Mouse (Mus musculus): Measurements from ENCODE around the gene Kxd1. TPM values are rescaled to one million over a fixed set of nuclear protein-coding genes. Genes with fewer than 3 reads are reported as not detected.

The Kxd1 gene
- 82.7 and 119 TPM in 2 replicates for polyA plus RNA-seq (2012; rRNA removed; ENCODE audit: low replicate concordance)

DNA sequence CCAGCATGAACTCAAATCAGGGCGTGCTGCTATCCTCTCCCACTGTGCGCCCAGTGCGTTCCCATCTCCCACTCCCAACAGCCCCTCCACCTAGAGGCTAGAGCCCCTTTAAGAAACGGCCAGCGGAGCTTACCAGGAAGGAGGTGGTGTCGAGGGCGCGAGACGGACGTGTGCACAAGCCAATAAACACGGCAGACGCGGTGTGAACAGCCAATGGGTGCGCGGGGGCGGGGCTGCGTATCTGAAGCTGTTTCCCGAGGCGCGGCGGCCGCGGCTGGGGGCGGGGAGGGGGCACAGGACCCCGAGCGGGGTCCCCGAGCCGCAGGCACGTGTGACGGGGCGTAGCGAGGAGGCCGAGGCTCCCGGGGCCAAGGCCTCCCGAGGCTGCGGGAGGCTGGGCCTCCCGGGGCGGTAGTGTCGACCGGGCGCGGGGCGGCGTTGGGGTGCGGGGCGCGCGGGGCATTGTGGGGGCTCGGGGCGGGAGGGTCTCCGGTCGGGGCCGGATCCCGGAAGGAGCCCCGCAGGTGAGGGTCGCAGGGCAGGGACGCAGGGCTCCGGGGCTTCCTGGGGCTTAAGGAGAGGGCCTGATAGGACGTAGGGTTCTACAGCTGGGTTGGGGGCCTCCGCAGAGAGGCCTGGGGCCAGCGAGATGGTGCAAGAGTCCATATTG lies at the start of gene Kxd1, which contains the start of gene Fkbp8:
Gene Kxd1 (minus strand): TSS at position 445 of the 670 bp plus-strand sequence.
Gene Fkbp8 (plus strand): TSS at position 213 of the 670 bp plus-strand sequence.

DNA sequence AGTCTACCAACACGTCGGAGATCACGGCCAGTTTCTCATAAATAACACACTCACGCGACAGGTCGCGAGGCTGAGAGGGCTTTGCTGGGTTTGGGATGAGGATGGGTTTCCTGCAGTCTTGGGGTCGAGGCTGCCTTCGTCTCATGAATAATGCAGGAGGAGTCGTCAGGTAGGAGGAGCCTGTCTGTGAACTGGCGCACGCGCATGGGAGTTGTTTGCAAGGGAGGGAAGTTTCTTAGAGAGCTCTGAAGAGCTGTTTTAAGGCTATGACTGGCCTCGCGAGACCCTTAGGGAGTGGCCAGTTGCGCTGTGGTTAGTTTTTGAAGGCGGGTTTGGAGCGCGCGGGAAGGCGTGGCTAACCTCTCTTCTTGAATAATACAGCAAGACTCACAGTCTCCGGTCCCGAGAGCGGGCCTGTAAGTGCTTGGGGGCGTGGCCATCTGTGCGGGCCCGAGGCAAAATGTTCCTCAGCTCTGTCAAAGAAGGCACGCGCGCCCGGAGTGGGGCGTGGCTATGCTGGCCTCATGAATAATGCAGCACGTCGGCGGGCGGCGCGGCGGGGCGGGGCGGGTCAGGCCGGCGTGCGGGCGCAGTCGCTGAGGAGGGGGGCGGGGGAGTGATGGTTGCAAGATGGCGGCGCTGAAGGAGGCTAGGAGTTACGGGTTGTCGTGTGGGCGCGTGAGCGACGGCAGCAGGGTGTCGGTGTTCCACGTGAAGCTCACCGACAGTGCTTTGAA lies 11.5 kb upstream of the Kxd1 start, which contains the start of gene Ell:
Gene Ell (plus strand): TSS at position 381 of the 737 bp plus-strand sequence.

DNA sequence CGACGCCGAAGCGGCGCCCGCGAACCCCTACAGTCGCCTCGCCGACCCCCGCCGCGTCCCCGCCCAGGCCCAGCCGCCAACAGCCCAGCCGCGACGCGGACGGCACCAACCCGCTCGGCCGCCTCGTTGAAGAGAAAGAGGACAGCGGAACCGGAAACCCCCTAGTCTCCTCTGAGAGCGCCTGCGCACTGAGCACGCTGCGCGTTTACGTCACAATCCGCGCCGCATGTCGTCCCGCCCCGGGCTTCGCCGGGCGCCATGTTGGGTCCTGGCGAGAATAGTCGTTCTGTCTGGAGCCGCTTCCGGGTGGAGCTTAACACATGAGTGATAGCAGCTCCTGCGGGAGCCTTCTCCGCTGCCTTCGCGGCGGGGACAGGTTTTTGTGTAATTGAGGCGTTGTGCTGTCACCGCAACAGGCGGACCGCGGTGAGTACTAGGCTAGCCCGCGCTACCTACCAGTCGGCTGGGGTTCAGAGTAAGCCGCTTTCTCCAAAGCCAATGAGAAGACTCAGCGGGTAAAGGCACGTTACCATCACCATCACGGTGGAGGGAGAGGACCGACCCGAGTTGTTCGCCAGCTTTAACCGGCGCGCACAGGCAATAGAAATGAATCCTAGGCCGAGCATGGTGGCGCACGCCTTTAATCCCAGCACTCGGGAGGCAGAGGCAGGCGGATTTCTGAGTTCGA lies 17.4 kb downstream of the Kxd1 start, which contains the start of gene Uba52:
Gene Uba52 (minus strand): TSS at position 574 of the 688 bp plus-strand sequence.

DNA sequence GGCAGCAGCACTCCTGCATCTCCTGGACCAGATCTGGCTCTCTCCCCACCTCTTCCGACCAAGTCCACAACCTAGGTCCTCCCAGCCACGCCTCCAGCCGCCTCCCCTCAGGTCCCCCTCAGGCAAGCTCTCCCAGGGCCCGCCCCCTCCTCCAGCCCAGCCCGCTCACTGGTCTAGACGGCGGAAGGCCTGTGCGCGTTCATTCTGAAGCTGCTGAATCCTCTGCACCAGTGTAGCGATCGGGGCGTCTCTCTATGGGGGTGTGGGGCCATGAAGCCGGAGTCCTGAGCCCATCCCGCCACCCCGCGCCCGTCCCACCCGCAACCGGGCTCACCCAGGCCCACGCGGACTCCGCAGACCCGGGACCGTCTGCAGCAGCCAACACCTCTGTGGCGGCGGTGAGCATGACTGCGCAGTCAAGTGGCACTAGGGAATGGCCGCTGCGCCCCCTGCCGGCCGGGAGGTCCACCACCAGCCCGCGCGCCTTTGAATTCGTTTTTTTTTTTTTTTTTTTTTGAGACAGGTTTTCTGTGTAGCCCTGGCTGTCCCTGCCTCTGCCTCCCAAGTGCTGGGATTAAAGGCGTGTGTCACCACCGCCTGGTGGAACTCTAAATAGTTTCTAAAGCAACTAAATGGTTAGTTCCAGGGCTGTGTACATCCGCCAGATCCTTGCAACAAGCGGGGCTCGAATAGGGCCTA lies 21.3 kb downstream of the Kxd1 start, which contains the start of gene Rex1bd:
Gene Rex1bd (minus strand): TSS at position 425 of the 699 bp plus-strand sequence.

DNA sequence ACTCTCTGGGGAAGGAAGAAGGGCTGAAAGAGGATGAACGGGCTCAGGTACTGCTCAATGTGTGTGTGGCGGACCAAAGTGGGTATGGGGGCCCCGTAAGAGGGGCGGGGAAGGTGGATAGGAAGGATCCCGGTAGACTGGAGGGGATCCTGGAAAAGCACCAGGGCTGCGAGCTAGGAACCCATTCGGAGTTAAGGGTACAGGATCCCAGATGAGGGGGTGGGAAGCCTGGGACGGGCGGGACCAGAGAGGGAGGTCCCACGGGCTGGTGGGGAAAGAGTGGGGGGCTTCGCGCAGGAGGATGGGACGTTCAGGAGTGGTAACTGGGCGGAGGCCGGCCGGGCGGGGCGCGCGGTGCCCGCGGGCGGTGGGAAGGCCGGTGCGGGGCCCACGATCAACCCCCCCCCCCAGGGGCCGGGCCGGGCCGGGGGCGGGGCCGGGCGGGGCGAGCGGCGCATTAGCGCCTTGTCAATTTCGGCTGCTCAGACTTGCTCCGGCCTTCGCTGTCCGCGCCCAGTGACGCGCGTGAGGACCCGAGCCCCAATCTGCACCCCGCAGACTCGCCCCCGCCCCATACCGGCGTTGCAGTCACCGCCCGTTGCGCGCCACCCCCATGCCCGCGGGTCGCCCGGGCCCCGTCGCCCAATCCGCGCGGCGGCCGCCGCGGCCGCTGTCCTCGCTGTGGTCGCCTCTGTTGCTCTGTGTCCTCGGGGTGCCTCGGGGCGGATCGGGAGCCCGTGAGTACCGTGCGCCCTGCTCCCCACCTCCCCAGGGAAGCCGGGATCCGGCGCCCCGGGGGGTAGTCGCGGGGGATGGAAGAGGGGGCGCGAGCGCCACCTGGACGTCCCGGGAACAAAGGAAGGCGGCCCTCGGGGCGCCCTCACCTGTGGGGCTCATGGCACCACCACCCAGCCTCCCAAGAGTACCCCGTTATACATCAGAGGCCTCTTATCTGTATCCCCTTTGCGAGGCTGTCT lies 34.8 kb downstream of the Kxd1 start, which contains the start of gene Crlf1:
Gene Crlf1 (plus strand): TSS at position 495 of the 977 bp plus-strand sequence.

DNA sequence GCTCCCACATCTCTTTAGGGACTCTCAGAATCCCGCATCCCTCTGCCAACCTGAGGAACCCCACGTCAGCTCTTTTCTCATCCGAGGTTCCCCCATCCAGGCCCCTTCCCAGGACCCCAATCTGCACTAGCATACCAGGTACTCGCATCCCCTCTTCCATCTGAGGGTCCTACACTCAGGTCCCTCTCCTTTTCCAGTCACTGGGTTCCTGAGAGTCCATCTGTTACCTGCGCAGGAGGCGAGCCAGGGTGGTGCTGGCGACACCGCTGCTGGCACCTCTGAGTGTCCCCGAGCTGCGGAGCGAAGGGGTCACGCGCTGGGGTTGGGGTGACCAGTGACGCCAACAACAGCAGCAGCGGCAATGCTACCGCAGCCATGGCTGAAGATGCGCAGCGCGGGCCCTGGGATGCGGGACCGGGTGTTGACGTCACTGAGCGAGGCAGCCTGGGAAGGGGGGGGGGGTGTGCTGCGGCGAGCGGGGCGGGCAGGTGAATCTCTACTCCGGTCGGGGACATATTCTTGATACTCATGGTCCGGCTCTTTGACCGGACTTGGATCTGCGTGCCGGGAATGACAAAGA lies 40.7 kb downstream of the Kxd1 start, which contains the start of gene Tmem59l:
Gene Tmem59l (minus strand): TSS at position 418 of the 580 bp plus-strand sequence.

DNA sequence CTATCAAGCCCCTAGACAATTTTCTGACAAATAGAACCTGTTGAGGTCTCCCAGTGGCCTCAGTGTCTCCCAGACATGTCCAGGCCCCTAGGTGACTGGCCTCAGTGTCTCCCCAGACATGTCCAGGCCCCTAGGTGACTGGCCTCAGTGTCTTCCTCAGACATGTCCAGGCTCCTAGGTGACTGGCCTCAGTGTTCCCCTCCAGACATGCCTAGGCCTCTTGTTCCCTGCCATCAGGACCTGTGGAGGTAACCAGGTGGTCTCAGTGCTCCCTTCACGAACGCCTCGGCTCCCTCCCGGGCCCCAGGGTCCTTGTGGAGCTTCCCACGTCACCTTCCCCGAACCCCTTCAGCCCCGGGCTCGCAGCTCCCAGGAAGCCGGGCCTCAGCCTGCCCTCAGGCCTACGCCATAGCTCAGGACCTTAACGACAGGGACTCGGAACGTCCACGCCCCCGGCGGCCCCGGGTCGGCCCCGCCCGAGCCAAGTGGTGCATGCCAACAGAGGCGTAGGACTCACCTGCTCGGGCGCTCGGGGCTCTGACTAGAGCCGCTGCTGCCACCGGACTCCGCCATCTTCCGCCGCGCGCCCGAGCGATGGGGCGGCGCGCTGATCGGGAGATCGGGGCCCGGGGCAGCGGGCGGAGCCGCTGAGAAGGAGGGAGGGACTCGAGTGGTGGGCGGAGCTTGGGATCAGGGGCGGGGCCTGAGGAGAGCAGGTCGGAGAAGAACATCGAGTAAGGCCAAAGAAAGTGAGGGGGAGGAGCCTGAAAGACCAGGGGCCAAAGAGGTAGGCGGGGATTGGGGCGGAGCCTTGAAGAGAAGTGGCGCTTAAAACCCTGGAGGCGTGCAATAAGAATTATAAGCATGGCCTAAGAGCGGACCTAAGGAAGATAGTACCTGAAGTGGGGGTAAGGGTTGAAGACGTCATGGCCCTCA lies 51.2 kb downstream of the Kxd1 start, which contains the start of gene Klhl26:
Gene Klhl26 (minus strand): TSS at position 636 of the 936 bp plus-strand sequence.

Other genes with a start within 250 kb of the Kxd1 start
- gene Homer3, start 245.1 kb downstream of the Kxd1 start, polyA plus RNA-seq (2012; rRNA removed; ENCODE audit: low replicate concordance): 28.4 and 42.3 TPM in 2 replicates
- 43.0 and 47.9 TPM in 2 replicates for gene Ddx49, start 225.5 kb downstream of the Kxd1 start, polyA plus RNA-seq (2012; rRNA removed; ENCODE audit: low replicate concordance)
- 262 and 364 TPM in 2 replicates for gene Cope, start 225.4 kb downstream of the Kxd1 start, polyA plus RNA-seq (2012; rRNA removed; ENCODE audit: low replicate concordance)
- gene Cers1, start 212.2 kb downstream of the Kxd1 start, polyA plus RNA-seq (2012; rRNA removed; ENCODE audit: low replicate concordance): 1.1 and 8.3 TPM in 2 replicates
- 2.9 TPM in 1 of 2 replicates, not detected in the other for gene Gdf1, start 198.1 kb downstream of the Kxd1 start, polyA plus RNA-seq (2012; rRNA removed; ENCODE audit: low replicate concordance)
- gene Upf1, start 174.7 kb downstream of the Kxd1 start, polyA plus RNA-seq (2012; rRNA removed; ENCODE audit: low replicate concordance): 23.8 and 44.2 TPM in 2 replicates
- 1.1 TPM in 2 replicates for gene Comp, start 154.4 kb downstream of the Kxd1 start, polyA plus RNA-seq (2012; rRNA removed; ENCODE audit: low replicate concordance)
- 22.9 and 36.9 TPM in 2 replicates for gene Crtc1, start 88.4 kb downstream of the Kxd1 start, polyA plus RNA-seq (2012; rRNA removed; ENCODE audit: low replicate concordance)
- gene Klhl26, start 51.0 kb downstream of the Kxd1 start, polyA plus RNA-seq (2012; rRNA removed; ENCODE audit: low replicate concordance): 53.4 and 80.6 TPM in 2 replicates
- gene Tmem59l, start 40.6 kb downstream of the Kxd1 start, polyA plus RNA-seq (2012; rRNA removed; ENCODE audit: low replicate concordance): 0.42 and 0.50 TPM in 2 replicates
- gene Crlf1, start 34.8 kb downstream of the Kxd1 start, polyA plus RNA-seq (2012; rRNA removed; ENCODE audit: low replicate concordance): 5.2 and 5.7 TPM in 2 replicates
- 240 and 366 TPM in 2 replicates for gene Rex1bd, start 21.2 kb downstream of the Kxd1 start, polyA plus RNA-seq (2012; rRNA removed; ENCODE audit: low replicate concordance)
- gene Uba52, start 17.2 kb downstream of the Kxd1 start, polyA plus RNA-seq (2012; rRNA removed; ENCODE audit: low replicate concordance): 371 and 768 TPM in 2 replicates
- 331 and 487 TPM in 2 replicates for gene Fkbp8, start 232 bp downstream of the Kxd1 start, polyA plus RNA-seq (2012; rRNA removed; ENCODE audit: low replicate concordance)
- gene Ell, start 11.5 kb upstream of the Kxd1 start, polyA plus RNA-seq (2012; rRNA removed; ENCODE audit: low replicate concordance): 29.0 and 40.3 TPM in 2 replicates
- gene Isyna1, start 66.4 kb upstream of the Kxd1 start, polyA plus RNA-seq (2012; rRNA removed; ENCODE audit: low replicate concordance): 107 and 194 TPM in 2 replicates
- 143 and 413 TPM in 2 replicates for gene Ssbp4, start 80.9 kb upstream of the Kxd1 start, polyA plus RNA-seq (2012; rRNA removed; ENCODE audit: low replicate concordance)
- 23.8 and 34.0 TPM in 2 replicates for gene Lrrc25, start 88.2 kb upstream of the Kxd1 start, polyA plus RNA-seq (2012; rRNA removed; ENCODE audit: low replicate concordance)
- gene Gdf15, start 104.5 kb upstream of the Kxd1 start, polyA plus RNA-seq (2012; rRNA removed; ENCODE audit: low replicate concordance): 1.3 and 4.8 TPM in 2 replicates
- gene Pgpep1, start 132.4 kb upstream of the Kxd1 start, polyA plus RNA-seq (2012; rRNA removed; ENCODE audit: low replicate concordance): 36.5 and 50.6 TPM in 2 replicates
- 62.1 and 102 TPM in 2 replicates for gene Lsm4, start 145.3 kb upstream of the Kxd1 start, polyA plus RNA-seq (2012; rRNA removed; ENCODE audit: low replicate concordance)
- 185 and 938 TPM in 2 replicates for gene Jund, start 171.0 kb upstream of the Kxd1 start, polyA plus RNA-seq (2012; rRNA removed; ENCODE audit: low replicate concordance)
- gene Iqcn, start 175.5 kb upstream of the Kxd1 start, polyA plus RNA-seq (2012; rRNA removed; ENCODE audit: low replicate concordance): 0.03 and 0.04 TPM in 2 replicates
- gene Gm3336, start 190.6 kb upstream of the Kxd1 start, polyA plus RNA-seq (2012; rRNA removed; ENCODE audit: low replicate concordance): 0.20 and 0.50 TPM in 2 replicates
- gene Pde4c, start 195.8 kb upstream of the Kxd1 start, polyA plus RNA-seq (2012; rRNA removed; ENCODE audit: low replicate concordance): 5.5 and 6.5 TPM in 2 replicates
- 32.7 and 43.5 TPM in 2 replicates for gene Rab3a, start 226.7 kb upstream of the Kxd1 start, polyA plus RNA-seq (2012; rRNA removed; ENCODE audit: low replicate concordance)
- 69.3 and 175 TPM in 2 replicates for gene Mpv17l2, start 233.0 kb upstream of the Kxd1 start, polyA plus RNA-seq (2012; rRNA removed; ENCODE audit: low replicate concordance)
- gene Pik3r2, start 248.8 kb upstream of the Kxd1 start, polyA plus RNA-seq (2012; rRNA removed; ENCODE audit: low replicate concordance): 149 and 256 TPM in 2 replicates